In genomic region chr15:72342504-72342903, GRCm38 (mm10) we compare ENCODE assay signal across 13 mouse cellular contexts.
"Had no signal": no experiment of that assay in that cellular context is flagged by ENCODE, and none has a peak within 500 bp of the region (broad histone marks: within the 10 kb centered on the region; RNA-seq: fewer than 3 reads in every experiment).

No protein-coding gene starts in this region.

- H3K27ac ChIP-seq: intestine, embryonic 15.5 days; layer of hippocampus, adult 2 months; limb, embryonic 12.5 days; liver, embryonic 13.5 days; lung, embryonic 15.5 days; midbrain, embryonic 12.5 days; neural tube, embryonic 13.5 days had no signal

- H3K4me1 ChIP-seq: intestine, embryonic 15.5 days; limb, embryonic 12.5 days; liver, embryonic 13.5 days; lung, embryonic 15.5 days; neural tube, embryonic 13.5 days had no signal

- DNase-seq: kidney, adult 18-20 months; kidney, postnatal 10 days; kidney, postnatal 4 days; liver; liver, embryonic 13.5 days; liver, postnatal 0 days; thymus, postnatal 36 days had no signal

- H3K9me3 ChIP-seq: intestine, embryonic 15.5 days; limb, embryonic 12.5 days; liver, embryonic 13.5 days; lung, embryonic 15.5 days; midbrain, embryonic 12.5 days; neural tube, embryonic 13.5 days had no signal

- H3K4me3 ChIP-seq: intestine, embryonic 15.5 days; layer of hippocampus, adult 2 months; limb, embryonic 12.5 days; liver, embryonic 13.5 days; lung, embryonic 15.5 days; midbrain, embryonic 12.5 days; neural tube, embryonic 13.5 days had no signal

- H3K36me3 ChIP-seq: intestine, embryonic 15.5 days; limb, embryonic 12.5 days; liver, embryonic 13.5 days; lung, embryonic 15.5 days; midbrain, embryonic 12.5 days; neural tube, embryonic 13.5 days had no signal

- H3K27me3 ChIP-seq: intestine, embryonic 15.5 days; limb, embryonic 12.5 days; liver, embryonic 13.5 days; lung, embryonic 15.5 days; midbrain, embryonic 12.5 days; neural tube, embryonic 13.5 days had no signal
